Mouse (Mus musculus) CH12.LX (cell line): ENCODE data around the gene Mettl16. TPM values are rescaled to one million over a fixed set of nuclear protein-coding genes. Genes with fewer than 3 reads are reported as not detected.

Experiments used
- DNase-seq: peaks from one replicate; pipeline ENCODE4 v3.0.0-alpha.2; 2013; ENCODE audit errors: extremely low read depth
- H3K27ac ChIP-seq: 2 replicates; pipeline ENCODE4 v1.5.1; 2012; ENCODE audit warnings: low read depth, mild to moderate bottlenecking, control low read depth, moderate library complexity; ENCODE audit not compliant: insufficient read depth
- H3K27me3 ChIP-seq: replicated peaks from 2 replicates; pipeline ENCODE3; 2012; ENCODE audit warnings: inconsistent platforms
- H3K36me3 ChIP-seq, 2 experiments: replicated peaks in 1 of 2; 2 replicates each; pipeline versions ENCODE3 to v1.6.1; 2012; ENCODE audit warnings: inconsistent platforms in 1 of 2, low read length in 1 of 2, mild to moderate bottlenecking in 1 of 2, mixed read lengths in 1 of 2, moderate library complexity in 1 of 2; ENCODE audit not compliant: control insufficient read depth in 1 of 2, insufficient read depth in 1 of 2
- H3K4me1 ChIP-seq, 2 experiments: 2 replicates each; pipeline ENCODE4 v1.6.1; 2012; ENCODE audit warnings: inconsistent platforms in 1 of 2, moderate library complexity in 1 of 2; ENCODE audit not compliant: insufficient read depth in 2 of 2, control insufficient read depth in 1 of 2
- H3K4me2 ChIP-seq: 2 replicates; pipeline ENCODE4 v1.6.1; 2012; ENCODE audit warnings: low read depth, mild to moderate bottlenecking, control low read depth; ENCODE audit not compliant: poor library complexity, insufficient read depth, severe bottlenecking
- H3K4me3 ChIP-seq, 3 experiments: fragments of 150-350 bp in 1 of 3; sonication (generic) in 1 of 3; replicated peaks in 1 of 3; 2 replicates each; pipeline versions ENCODE3 to v1.5.1; 2011 to 2012; ENCODE audit warnings: low read depth in 2 of 3, low read length in 2 of 3, mild to moderate bottlenecking in 2 of 3, moderate library complexity in 2 of 3, control low read depth in 1 of 3, improper control_type of control experiment in 1 of 3, inconsistent platforms in 1 of 3, mixed read lengths in 1 of 3; ENCODE audit not compliant: poor library complexity in 1 of 3
- H3K79me2 ChIP-seq: replicated peaks from 2 replicates; pipeline ENCODE4 v1.6.1; 2012; ENCODE audit warnings: mild to moderate bottlenecking, moderate library complexity; ENCODE audit not compliant: control insufficient read depth, poor library complexity, insufficient read depth, severe bottlenecking; ENCODE audit errors: extremely low read depth
- H3K9ac ChIP-seq: 2 replicates; pipeline ENCODE4 v1.6.1; 2012; ENCODE audit warnings: low read depth, mild to moderate bottlenecking, control low read depth, moderate library complexity; ENCODE audit not compliant: insufficient read depth
- H3K9me3 ChIP-seq: replicated peaks from 2 replicates; pipeline ENCODE3; 2012; ENCODE audit warnings: low read length, inconsistent platforms, mixed read lengths
- BHLHE40 ChIP-seq: IDR thresholded peaks from 2 replicates; pipeline ENCODE4 v1.6.1; 2011; ENCODE audit warnings: mild to moderate bottlenecking, low read depth, low read length, improper control_type of control experiment
- CHD2 ChIP-seq: IDR thresholded peaks from 2 replicates; pipeline ENCODE4 v1.6.1; 2011; ENCODE audit warnings: low read length, improper control_type of control experiment
- CTCF ChIP-seq, 2 experiments: IDR thresholded peaks in 1 of 2; conservative IDR thresholded peaks in 1 of 2; 2 replicates each; pipeline ENCODE4 v1.5.1; 2011 to 2012; ENCODE audit warnings: low read depth in 2 of 2, low read length in 2 of 2, improper control_type of control experiment in 1 of 2, inconsistent platforms in 1 of 2, mild to moderate bottlenecking in 1 of 2, moderate library complexity in 1 of 2
- E2F4 ChIP-seq: IDR thresholded peaks from 2 replicates; pipeline ENCODE4 v1.6.1; 2011; ENCODE audit warnings: low read depth, low read length, improper control_type of control experiment; ENCODE audit not compliant: insufficient replicate concordance
- ETS1 ChIP-seq: conservative IDR thresholded peaks from 2 replicates; pipeline ENCODE4 v1.6.1; 2012; ENCODE audit warnings: low read depth, mild to moderate bottlenecking, inconsistent platforms, low read length, improper control_type of control experiment, moderate library complexity
- GABPA ChIP-seq: IDR thresholded peaks from 2 replicates; pipeline ENCODE4 v1.6.1; 2012; ENCODE audit warnings: low read depth, low read length, improper control_type of control experiment, inconsistent platforms; ENCODE audit not compliant: insufficient replicate concordance
- HCFC1 ChIP-seq: IDR thresholded peaks from 2 replicates; pipeline ENCODE4 v1.6.1; 2012; ENCODE audit warnings: low read depth, mild to moderate bottlenecking, inconsistent platforms, low read length, improper control_type of control experiment
- IRF4 ChIP-seq: IDR thresholded peaks from 2 replicates; pipeline ENCODE4 v1.6.1; 2014; ENCODE audit warnings: low read depth, mild to moderate bottlenecking, inconsistent platforms, low read length, improper control_type of control experiment
- JUN ChIP-seq: IDR thresholded peaks from 2 replicates; pipeline ENCODE4 v1.6.1; 2011; ENCODE audit warnings: low read depth, mild to moderate bottlenecking, low read length, improper control_type of control experiment, moderate library complexity; ENCODE audit not compliant: insufficient read depth
- JUND ChIP-seq: conservative IDR thresholded peaks from 2 replicates; pipeline ENCODE4 v1.6.1; 2011; ENCODE audit warnings: low read depth, low read length, improper control_type of control experiment
- KAT2A ChIP-seq: IDR thresholded peaks from 2 replicates; pipeline ENCODE4 v1.6.1; 2012; ENCODE audit warnings: low read length, improper control_type of control experiment, inconsistent platforms; ENCODE audit not compliant: insufficient replicate concordance
- MAX ChIP-seq: IDR thresholded peaks from 2 replicates; pipeline ENCODE4 v1.6.1; 2011; ENCODE audit warnings: low read length, improper control_type of control experiment
- MAZ ChIP-seq: IDR thresholded peaks from 2 replicates; pipeline ENCODE4 v1.6.1; 2012; ENCODE audit warnings: low read depth, mild to moderate bottlenecking, inconsistent platforms, low read length, improper control_type of control experiment, moderate library complexity
- MEF2A ChIP-seq: IDR thresholded peaks from 2 replicates; pipeline ENCODE4 v1.6.1; 2014; ENCODE audit warnings: low read depth, mild to moderate bottlenecking, inconsistent platforms, low read length, improper control_type of control experiment, borderline replicate concordance
- MYC ChIP-seq: IDR thresholded peaks from 2 replicates; pipeline ENCODE4 v1.6.1; 2011; ENCODE audit warnings: low read depth, mild to moderate bottlenecking, improper control_type of control experiment, low read length
- NELFE ChIP-seq: IDR thresholded peaks from 2 replicates; pipeline ENCODE4 v1.6.1; 2011; ENCODE audit warnings: low read depth, low read length, improper control_type of control experiment
- NRF1 ChIP-seq: IDR thresholded peaks from 2 replicates; pipeline ENCODE4 v1.6.1; 2014; ENCODE audit warnings: low read depth, mild to moderate bottlenecking, inconsistent platforms, low read length, improper control_type of control experiment, moderate library complexity
- POLR2A ChIP-seq: IDR thresholded peaks from 2 replicates; pipeline ENCODE4 v1.6.1; 2011; ENCODE audit warnings: low read depth, mild to moderate bottlenecking, improper control_type of control experiment, low read length
- POLR2AphosphoS2 ChIP-seq: IDR thresholded peaks from 2 replicates; pipeline ENCODE4 v1.6.1; 2011; ENCODE audit warnings: low read depth, low read length, improper control_type of control experiment
- RCOR1 ChIP-seq: conservative IDR thresholded peaks from 2 replicates; pipeline ENCODE4 v1.6.1; 2012; ENCODE audit warnings: low read depth, mild to moderate bottlenecking, inconsistent platforms, low read length, improper control_type of control experiment
- SIN3A ChIP-seq: IDR thresholded peaks from 2 replicates; pipeline ENCODE4 v1.6.1; 2012; ENCODE audit warnings: low read length, improper control_type of control experiment, inconsistent platforms
- SMC3 ChIP-seq: IDR thresholded peaks from 2 replicates; pipeline ENCODE4 v1.6.1; 2011; ENCODE audit warnings: low read depth, low read length, improper control_type of control experiment
- TBP ChIP-seq: conservative IDR thresholded peaks from 2 replicates; pipeline ENCODE4 v1.6.1; 2011; ENCODE audit warnings: low read depth, low read length, improper control_type of control experiment
- TCF12 ChIP-seq: IDR thresholded peaks from 2 replicates; pipeline ENCODE4 v1.6.1; 2014; ENCODE audit warnings: low read depth, mild to moderate bottlenecking, inconsistent platforms, low read length, improper control_type of control experiment
- UBTF ChIP-seq: IDR thresholded peaks from 2 replicates; pipeline ENCODE4 v1.6.1; 2012; ENCODE audit warnings: low read depth, mild to moderate bottlenecking, inconsistent platforms, low read length, improper control_type of control experiment, moderate library complexity
- USF1 ChIP-seq: IDR thresholded peaks from 2 replicates; pipeline ENCODE4 v1.6.1; 2014; ENCODE audit warnings: low read depth, mild to moderate bottlenecking, inconsistent platforms, low read length, improper control_type of control experiment
- USF2 ChIP-seq: conservative IDR thresholded peaks from 2 replicates; pipeline ENCODE4 v1.6.1; 2011; ENCODE audit warnings: low read depth, low read length, improper control_type of control experiment
- ZC3H11A ChIP-seq: IDR thresholded peaks from 2 replicates; pipeline ENCODE4 v1.6.1; 2012; ENCODE audit warnings: low read depth, mild to moderate bottlenecking, inconsistent platforms, low read length, improper control_type of control experiment
- ZKSCAN1 ChIP-seq: IDR thresholded peaks from 2 replicates; pipeline ENCODE4 v1.6.1; 2012; ENCODE audit warnings: low read depth, inconsistent platforms, low read length, improper control_type of control experiment, borderline replicate concordance
- ZMIZ1 ChIP-seq: IDR thresholded peaks from 2 replicates; pipeline ENCODE4 v1.6.1; 2012; ENCODE audit warnings: low read depth, mild to moderate bottlenecking, inconsistent platforms, low read length, improper control_type of control experiment
- ZNF384 ChIP-seq: IDR thresholded peaks from 2 replicates; pipeline ENCODE4 v1.6.1; 2012; ENCODE audit warnings: low read depth, low read length, improper control_type of control experiment, inconsistent platforms
- dilution Hi-C: fragments of 300-500 bp; cut with MboI; formaldehyde crosslinking; loops from 2 replicates; pipeline ENCODE4 v1.14.3; 2020; ENCODE audit warnings: low sequenced_read_pairs; ENCODE audit not compliant: extremely low pct_unique_long_range_greater_than_20kb, extremely low pct_ligation_motif_present
- in situ Hi-C: fragments of 300-500 bp; cut with MboI; formaldehyde crosslinking; loops from 3 replicates; pipeline ENCODE4 v1.14.3; 2019; ENCODE audit warnings: low sequenced_read_pairs, low pct_ligation_motif_present, low pct_unique_long_range_greater_than_20kb, mixed read lengths
- polyA plus RNA-seq: library from polyadenylated mRNA; unstranded; fragments of >175 nt; gene quantifications from 2 replicates; pipeline ENCODE4 v1.2.1, GENCODE M21; 2012; ENCODE audit warnings: low read depth; ENCODE audit not compliant: insufficient read length
- total RNA-seq, 2 experiments: library from RNA; depleted of rRNA; stranded (reverse); fragments of 300-350 nt in 1 of 2; fragments of >200 nt in 1 of 2; gene quantifications; 2 replicates each; pipeline ENCODE4 v1.2.3; 2012 to 2014

Gene Mettl16
- total and polyA plus RNA-seq, 3 experiments = 79.3 to 119 (median 80.0) TPM

GRCm38 (mm10) chr11:74840739-74841138 lies 70.1 kb downstream of the Mettl16 start:
- peaks cover 38 to 77% of the 10 kb centered on the region in 2 experiments for H3K36me3 ChIP-seq
- no peaks in the 10 kb centered on the region for H3K27me3 ChIP-seq
- no peaks in the 10 kb centered on the region for H3K79me2 ChIP-seq
- peaks cover 24 to 49% of the 10 kb centered on the region in 2 experiments for H3K4me1 ChIP-seq
- in situ Hi-C loops = loop anchor here (25.0 kb wide), 1 partner anchor 453 kb away; no protein-coding TSS in a partner anchor
- H3K9me3 ChIP-seq = peaks cover 6% of the 10 kb centered on the region
- TF ChIP-seq MYC (no peak), BHLHE40 (no peak), JUN (no peak), RCOR1 (no peak), ZNF384 (no peak), POLR2A (no peak), GABPA (no peak), JUND (no peak), SMC3 (no peak), USF2 (no peak), CHD2 (no peak), TBP (no peak), ZC3H11A (no peak), NRF1 (no peak), MAZ (no peak), CTCF (conservative IDR thresholded peaks at IDR 0.05 in 1 of 2, IDR thresholded peaks at IDR 0.05 in 1 of 2; ENCODE audit: low read depth in 2 of 2, low read length in 2 of 2) (no peak), NELFE (no peak), IRF4 (no peak), POLR2AphosphoS2 (no peak), ETS1 (no peak)
- no peak overlapping the region for H3K27ac ChIP-seq
- no peak overlapping the region for H3K4me3 ChIP-seq
- H3K9ac ChIP-seq = no peak overlapping the region
- dilution Hi-C loops = no loop called here
- no peak overlapping the region for H3K4me2 ChIP-seq
- DNase-seq = no peak

- Histone ChIP-seq H3K9me3 (peaks cover 7% of the 10 kb centered on the region), H3K4me3 (no peak overlapping the region), H3K4me1 (peaks cover 24 to 43% of the 10 kb centered on the region in 2 experiments), H3K36me3 (peaks cover 37 to 77% of the 10 kb centered on the region in 2 experiments), H3K4me2 (no peak overlapping the region), H3K27me3 (no peaks in the 10 kb centered on the region), H3K9ac (no peak overlapping the region), H3K79me2 (no peaks in the 10 kb centered on the region), H3K27ac (no peak overlapping the region)
- no peak for TF ChIP-seq SIN3A
- no peak for TF ChIP-seq TCF12
- TF ChIP-seq POLR2AphosphoS2 = no peak
- no peak for TF ChIP-seq ZMIZ1
- no peak for TF ChIP-seq ZC3H11A
- no peak for TF ChIP-seq KAT2A
- TF ChIP-seq ZKSCAN1 = no peak
- TF ChIP-seq JUND = no peak
- TF ChIP-seq GABPA = no peak
- TF ChIP-seq UBTF = no peak
- TF ChIP-seq MAX = no peak
- TF ChIP-seq POLR2A = no peak
- TF ChIP-seq HCFC1 = no peak
- no peak for TF ChIP-seq E2F4
- no peak for TF ChIP-seq NRF1
- no peak for TF ChIP-seq MEF2A
- TF ChIP-seq USF1 = no peak
- no peak for TF ChIP-seq IRF4
- no peak for TF ChIP-seq CTCF (conservative IDR thresholded peaks at IDR 0.05 in 1 of 2, IDR thresholded peaks at IDR 0.05 in 1 of 2; ENCODE audit: low read depth in 2 of 2, low read length in 2 of 2)
- no peak for TF ChIP-seq SMC3
- no peak for DNase-seq
- dilution Hi-C loops (no loop called here), in situ Hi-C loops (loop anchor here (25.0 kb wide), 1 partner anchor 454 kb away; no protein-coding TSS in a partner anchor)
Observed at GRCm38 (mm10) chr11:74841366-74841765, 70.7 kb downstream of the Mettl16 start.
